Mouse (Mus musculus) brain, embryonic 18.5 days (tissue): ENCODE results near the gene Itpr1.

Source experiments
- DNase-seq: peaks from one replicate; pipeline ENCODE4 v3.0.0-alpha.2; 2012; ENCODE audit warnings: low read depth, low spot score

Itpr1 gene

DNA sequence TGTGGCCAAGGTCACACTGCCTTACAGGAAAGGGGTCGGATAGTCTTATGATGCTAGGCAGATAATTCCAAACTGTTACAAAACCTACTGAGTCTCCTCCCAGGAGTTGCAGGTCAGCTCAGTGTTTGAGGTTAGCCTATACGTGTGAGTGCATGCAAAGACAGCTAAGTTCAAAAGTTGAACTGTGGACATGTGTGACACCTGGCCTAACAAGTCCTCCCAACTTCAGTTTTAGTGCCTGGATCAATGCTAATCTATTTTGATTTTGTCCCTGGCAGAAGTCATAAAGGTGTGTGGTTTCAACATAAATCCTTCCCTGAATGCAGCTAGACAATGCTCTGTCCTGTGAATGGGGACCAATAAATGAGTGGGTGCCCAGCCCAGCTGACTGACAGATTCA, 167.3 kb downstream of the Itpr1 start:
- no peak for DNase-seq

GRCm38 (mm10) chr6:108390624-108391324, 177.9 kb downstream of the Itpr1 start:
- no peak for DNase-seq

GRCm38 (mm10) chr6:108393131-108393530, 180.2 kb downstream of the Itpr1 start:
- DNase-seq: no peak

- DNase-seq: no peak
Observed at GRCm38 (mm10) chr6:108397956-108398355, 185.1 kb downstream of the Itpr1 start.

DNA sequence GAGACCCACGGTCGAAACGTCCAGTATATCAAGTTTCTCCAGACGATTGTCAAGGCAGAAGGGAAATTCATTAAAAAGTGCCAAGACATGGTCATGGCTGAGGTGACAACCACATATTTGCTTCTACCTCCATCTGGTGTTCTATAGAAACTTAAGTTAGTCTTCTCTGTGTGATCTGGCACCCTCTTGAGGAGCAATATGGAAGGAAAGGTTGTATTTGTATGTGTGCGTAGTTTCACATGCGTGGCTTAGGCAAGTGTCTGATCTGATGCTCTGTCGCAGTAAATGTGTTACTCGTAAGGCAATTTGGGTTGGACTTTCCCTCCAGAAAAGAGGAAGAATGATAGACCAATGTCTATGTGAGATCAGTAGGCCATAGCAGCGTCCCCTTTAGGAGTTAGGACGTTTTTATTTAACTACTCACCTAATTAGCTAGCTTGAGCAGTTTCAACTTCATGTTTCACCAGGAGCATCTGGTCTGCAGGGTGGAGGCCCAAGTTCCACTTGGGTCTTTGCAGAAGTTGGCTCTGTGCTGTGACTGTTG, 188.6 kb downstream of the Itpr1 start:
- no peak for DNase-seq

- no peak for DNase-seq
Observed at GRCm38 (mm10) chr6:108404736-108405135, 191.8 kb downstream of the Itpr1 start.

GRCm38 (mm10) chr6:108408053-108408452, 195.2 kb downstream of the Itpr1 start:
- peak; percentile 46 for DNase-seq

- DNase-seq: no peak
Observed at GRCm38 (mm10) chr6:108408726-108409125, 195.8 kb downstream of the Itpr1 start.

- no peak for DNase-seq
Observed at GRCm38 (mm10) chr6:108410771-108411170, 197.9 kb downstream of the Itpr1 start.

GRCm38 (mm10) chr6:108411201-108411600, 198.3 kb downstream of the Itpr1 start:
- no peak for DNase-seq

GRCm38 (mm10) chr6:108413006-108413405, 200.1 kb downstream of the Itpr1 start:
- DNase-seq: no peak

DNA sequence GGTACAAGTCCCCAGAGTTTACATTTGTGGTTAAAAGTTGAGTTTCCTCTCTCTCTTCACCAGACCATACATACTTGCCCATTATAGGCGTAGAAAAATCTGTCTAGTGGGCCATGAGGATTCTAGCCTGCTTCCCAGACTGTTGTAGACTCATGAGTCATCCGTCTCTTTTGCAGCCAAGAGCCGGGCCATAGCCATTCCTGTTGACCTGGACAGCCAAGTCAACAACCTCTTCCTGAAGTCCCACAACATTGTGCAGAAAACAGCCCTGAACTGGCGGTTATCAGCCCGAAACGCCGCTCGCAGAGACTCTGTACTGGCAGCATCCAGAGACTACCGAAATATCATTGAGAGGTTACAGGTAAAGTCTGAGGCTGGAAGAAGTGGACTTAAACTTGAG, 200.7 kb downstream of the Itpr1 start:
- DNase-seq: no peak

- no peak for DNase-seq
Observed at GRCm38 (mm10) chr6:108415847-108416246, 203.0 kb downstream of the Itpr1 start.

- peak; percentile 46 for DNase-seq
Observed at GRCm38 (mm10) chr6:108417508-108417907, 204.6 kb downstream of the Itpr1 start.

DNA sequence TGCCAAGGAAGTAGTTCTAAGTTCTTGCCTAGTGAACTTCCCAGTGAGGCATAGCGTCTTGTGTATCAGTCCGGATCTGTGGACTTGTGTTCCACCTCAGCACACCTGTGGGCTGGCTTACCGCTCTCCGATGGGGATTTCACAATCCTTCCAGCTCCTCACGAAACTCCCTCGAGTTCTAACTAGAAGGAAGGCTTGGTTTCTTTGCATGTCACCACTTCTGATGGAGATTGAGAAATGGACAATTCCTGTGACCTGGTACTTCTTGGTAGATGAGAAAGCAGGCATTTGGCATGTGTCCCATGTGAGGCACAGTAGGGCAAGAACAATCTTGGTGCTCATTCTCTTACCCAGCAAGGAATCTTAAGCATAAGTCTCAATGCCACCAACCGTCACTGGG, 205.3 kb downstream of the Itpr1 start:
- DNase-seq: no peak

DNA sequence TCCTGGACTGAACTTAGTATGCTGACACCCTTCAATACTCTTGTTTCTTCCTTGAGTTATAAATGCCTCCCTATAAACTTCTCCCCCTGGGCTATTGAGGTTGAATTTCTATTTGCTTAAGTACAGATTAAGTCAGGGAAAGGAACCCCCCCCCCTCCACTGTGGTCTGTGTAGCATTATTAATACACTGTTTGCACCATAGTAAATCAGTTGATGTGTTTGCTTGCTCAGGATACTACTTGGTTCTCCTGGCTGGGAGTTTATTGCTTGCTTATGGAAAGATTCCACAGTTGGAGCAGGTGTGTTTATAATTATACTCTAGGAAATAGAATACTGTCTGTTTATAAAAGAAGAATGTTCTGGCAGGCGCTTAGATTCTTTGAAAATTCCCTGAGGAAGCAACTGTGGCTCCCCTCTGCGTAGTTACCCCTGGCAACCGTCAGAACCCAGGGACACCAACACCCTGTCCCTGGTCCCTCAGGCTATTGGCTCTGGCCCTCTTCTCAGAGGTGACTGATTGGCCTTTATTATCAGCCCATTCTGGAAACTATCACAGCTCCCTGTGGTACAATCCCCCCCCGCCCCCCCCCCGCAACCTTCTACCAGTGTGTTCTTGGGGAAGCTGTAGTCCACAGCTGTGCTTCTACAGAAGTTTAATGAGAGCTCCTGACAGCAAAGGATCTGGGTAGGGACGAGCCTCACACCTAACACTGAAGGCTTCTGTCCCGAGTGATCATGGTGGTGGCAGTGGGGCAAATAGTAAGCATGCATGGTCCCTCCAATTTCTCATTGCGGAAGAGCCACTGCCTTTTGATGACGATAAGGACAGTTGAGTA, 212.1 kb downstream of the Itpr1 start:
- no peak for DNase-seq

DNA sequence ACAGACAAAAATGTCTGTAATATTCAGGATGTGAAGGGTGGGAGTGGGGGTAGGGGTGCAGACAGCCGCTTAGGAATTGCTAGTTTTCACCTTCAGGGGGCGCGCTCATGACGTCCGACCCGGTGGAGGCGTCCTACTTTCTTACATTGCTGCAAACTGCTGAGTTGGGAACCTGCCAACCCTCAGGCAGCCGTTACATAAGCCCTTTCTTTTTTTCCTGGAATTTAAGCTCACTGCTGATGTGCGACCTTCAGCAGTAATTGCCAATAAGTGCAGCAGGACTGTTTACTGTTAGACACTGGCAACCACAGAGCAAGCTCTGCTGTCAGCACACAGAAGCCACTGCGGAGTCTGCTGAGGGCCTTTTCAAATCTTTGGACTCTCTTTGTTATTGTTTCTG, 213.9 kb downstream of the Itpr1 start:
- DNase-seq: peak; percentile 59

DNA sequence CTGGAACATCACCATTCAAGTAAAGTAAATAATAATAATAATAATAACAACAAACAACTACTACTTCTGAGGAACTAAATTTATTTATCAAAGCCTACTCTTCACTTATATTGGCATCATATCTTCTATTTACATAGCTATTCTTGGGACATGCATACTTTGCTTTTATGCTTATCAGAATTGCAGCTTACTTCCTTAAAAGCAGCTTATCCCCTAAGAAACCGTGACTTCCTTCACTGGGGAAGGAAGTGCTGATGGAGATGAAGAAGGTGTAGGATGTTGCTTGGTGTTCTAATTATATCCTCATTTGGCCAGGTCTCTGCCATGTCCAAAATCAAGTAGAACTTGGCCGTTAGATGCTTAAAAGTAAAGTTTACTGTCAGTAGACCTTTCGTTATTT, 215.5 kb downstream of the Itpr1 start:
- no peak for DNase-seq

DNA sequence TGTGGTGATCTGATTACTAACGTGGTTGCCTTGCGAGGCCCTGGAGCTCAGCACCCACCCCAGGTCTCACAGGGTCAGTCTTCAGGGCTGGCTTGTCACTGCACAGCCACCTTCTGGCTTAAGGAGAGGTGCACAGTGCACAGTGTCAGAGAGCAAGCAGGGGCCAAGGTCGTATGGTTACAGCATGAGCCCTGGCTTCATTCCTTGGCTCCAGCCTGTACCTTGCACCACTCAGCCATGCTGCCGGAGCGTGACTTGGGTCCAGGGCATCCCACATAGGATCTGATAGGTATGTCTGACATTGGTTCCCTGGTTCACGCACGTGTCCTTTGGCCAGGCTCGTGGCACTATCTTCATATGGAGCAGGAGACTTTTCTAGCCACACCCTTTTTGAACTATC, 217.1 kb downstream of the Itpr1 start:
- DNase-seq: no peak

DNA sequence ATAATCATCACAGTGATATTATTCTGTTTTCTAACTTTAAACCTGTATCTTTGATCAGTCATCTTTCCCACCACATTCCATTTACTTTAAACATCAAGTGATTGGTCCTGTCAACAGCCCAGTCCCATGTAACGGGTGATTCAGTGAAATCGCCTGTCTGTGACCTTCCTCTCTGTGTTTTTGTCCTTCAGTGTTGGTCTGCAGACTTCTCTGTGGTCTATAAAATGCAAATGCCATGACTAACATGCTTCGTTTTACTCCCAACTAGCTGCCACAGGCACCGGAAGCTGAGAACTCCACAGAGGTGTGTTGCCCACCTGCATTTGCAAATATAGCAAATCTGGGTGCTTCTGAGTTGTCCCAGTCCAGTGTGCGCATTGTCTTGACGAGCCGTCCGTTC, 218.3 kb downstream of the Itpr1 start:
- DNase-seq: no peak

- DNase-seq: no peak
Observed at GRCm38 (mm10) chr6:108432836-108433235, 219.9 kb downstream of the Itpr1 start.

GRCm38 (mm10) chr6:108434816-108435215, 221.9 kb downstream of the Itpr1 start:
- no peak for DNase-seq

GRCm38 (mm10) chr6:108435467-108435866, 222.6 kb downstream of the Itpr1 start:
- DNase-seq: no peak
